Mouse (Mus musculus) forebrain, embryonic 16.5 days (tissue): ENCODE data around the gene Rundc1. TPM values are rescaled to one million over a fixed set of nuclear protein-coding genes. Genes with fewer than 3 reads are reported as not detected.

Source experiments
- ATAC-seq: fragments of 200-750 bp; cut with Nextera tagmentation; 2 replicates; pipeline ENCODE4 v1.8.0; 2017; ENCODE audit warnings: mild to moderate bottlenecking, moderate library complexity
- H3K27ac ChIP-seq: fragments of 300-500 bp; sonication (generic); 2 replicates; pipeline ENCODE4 v1.5.1; 2014; ENCODE audit warnings: low read length, control low read depth
- H3K27me3 ChIP-seq: fragments of 300-500 bp; sonication (generic); replicated peaks from 2 replicates; pipeline ENCODE4 v1.6.1; 2014; ENCODE audit warnings: low read length; ENCODE audit not compliant: control insufficient read depth, insufficient read depth
- H3K36me3 ChIP-seq: fragments of 300-500 bp; sonication (generic); 2 replicates; pipeline ENCODE4 v1.6.1; 2014; ENCODE audit not compliant: control insufficient read depth, insufficient read depth
- H3K4me1 ChIP-seq: fragments of 300-500 bp; sonication (generic); replicated peaks from 2 replicates; pipeline ENCODE4 v1.6.1; 2014; ENCODE audit warnings: low read length; ENCODE audit not compliant: control insufficient read depth, insufficient read depth
- H3K4me2 ChIP-seq: fragments of 300-500 bp; sonication (generic); 2 replicates; pipeline ENCODE4 v1.6.1; 2014; ENCODE audit warnings: mild to moderate bottlenecking, low read length, control low read depth
- H3K4me3 ChIP-seq: fragments of 300-500 bp; sonication (generic); replicated peaks from 2 replicates; pipeline ENCODE4 v1.5.1; 2014; ENCODE audit warnings: mild to moderate bottlenecking, low read length, control low read depth
- H3K9ac ChIP-seq: fragments of 300-500 bp; sonication (generic); replicated peaks from 2 replicates; pipeline ENCODE4 v1.6.1; 2014; ENCODE audit warnings: low read depth, low read length, control low read depth
- H3K9me3 ChIP-seq: fragments of 300-500 bp; sonication (generic); 2 replicates; pipeline ENCODE4 v1.6.1; 2016; ENCODE audit warnings: low read length; ENCODE audit not compliant: control insufficient read depth
- WGBS: fragments of 180-500 bp; shearing (Covaris S2); extraction: QIAGEN DNeasy Blood & Tissue Kit; methylation state at CpG from one replicate; pipeline ENCODE4 v1.1.7; 2014; 5-methylcytosine and 5-hydroxymethylcytosine counted together
- polyA plus RNA-seq: library from polyadenylated mRNA; unstranded; fragments of >200 nt; fragmentation: Nextera tagmentation; extraction: Ambion mirVana; gene quantifications from 2 replicates; pipeline ENCODE4 v1.2.1, GENCODE M21; 2015

Gene Rundc1
- polyA plus RNA-seq, 1 experiment from 2014 or later = 32.5 TPM

DNA sequence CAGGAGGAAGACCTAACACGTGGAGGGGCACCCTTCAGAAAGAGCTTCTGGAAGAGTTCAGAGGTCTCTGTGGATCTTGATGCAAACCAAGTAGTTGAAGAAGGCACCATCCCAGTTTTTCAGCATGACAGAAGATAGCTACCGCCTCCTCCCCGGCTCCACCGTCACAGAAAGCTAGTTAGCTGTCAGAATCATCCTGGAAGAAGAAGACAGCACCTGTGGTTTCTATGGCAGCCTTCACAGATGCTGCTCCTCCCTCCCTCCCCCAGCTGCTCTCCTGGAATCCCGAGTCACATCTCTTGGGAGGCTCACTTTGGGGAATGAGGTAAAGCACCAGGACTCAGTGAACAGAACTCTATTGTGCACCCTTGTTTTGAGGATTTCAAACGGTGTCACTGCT, 5.9 kb upstream of the Rundc1 start:
- WGBS = 55% methylated on average over 6 of the region's 6 CpGs
- H3K4me1 ChIP-seq = peaks cover 10% of the 10 kb centered on the region
- no peak overlapping the region for H3K27ac ChIP-seq
- no peaks in the 10 kb centered on the region for H3K27me3 ChIP-seq
- no peak for ATAC-seq
- H3K4me2 ChIP-seq = no peak overlapping the region
- no peak overlapping the region for H3K4me3 ChIP-seq
- H3K36me3 ChIP-seq = no peaks in the 10 kb centered on the region
- no peak overlapping the region for H3K9ac ChIP-seq
- no peaks in the 10 kb centered on the region for H3K9me3 ChIP-seq

DNA sequence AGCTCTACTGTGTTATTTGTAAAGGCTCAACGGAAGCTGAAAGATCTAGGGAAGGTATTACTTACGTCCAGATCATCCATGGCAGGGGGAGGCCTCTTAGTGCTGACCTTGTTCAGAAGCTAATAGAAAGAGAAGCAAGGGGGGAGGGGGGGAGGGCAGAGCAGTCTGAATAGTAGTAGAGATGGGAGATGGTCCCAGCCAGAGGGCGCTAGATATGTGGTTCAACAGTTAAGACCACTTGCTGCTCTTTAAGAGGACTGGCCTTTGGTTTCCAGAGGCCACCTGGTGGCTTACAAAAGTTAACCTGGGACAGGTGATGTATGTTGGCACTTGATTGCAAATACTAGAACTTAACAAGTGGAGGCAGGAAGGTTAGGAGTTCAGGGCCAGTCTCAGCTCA, 5.3 kb upstream of the Rundc1 start:
- no peak for ATAC-seq
- Histone ChIP-seq H3K36me3 (no peaks in the 10 kb centered on the region), H3K4me2 (no peak overlapping the region), H3K9me3 (no peaks in the 10 kb centered on the region), H3K27ac (no peak overlapping the region), H3K4me3 (no peak overlapping the region), H3K27me3 (no peaks in the 10 kb centered on the region), H3K9ac (no peak overlapping the region), H3K4me1 (peaks cover 16% of the 10 kb centered on the region)
- WGBS = 12% methylated on average over 3 of the region's 3 CpGs

DNA sequence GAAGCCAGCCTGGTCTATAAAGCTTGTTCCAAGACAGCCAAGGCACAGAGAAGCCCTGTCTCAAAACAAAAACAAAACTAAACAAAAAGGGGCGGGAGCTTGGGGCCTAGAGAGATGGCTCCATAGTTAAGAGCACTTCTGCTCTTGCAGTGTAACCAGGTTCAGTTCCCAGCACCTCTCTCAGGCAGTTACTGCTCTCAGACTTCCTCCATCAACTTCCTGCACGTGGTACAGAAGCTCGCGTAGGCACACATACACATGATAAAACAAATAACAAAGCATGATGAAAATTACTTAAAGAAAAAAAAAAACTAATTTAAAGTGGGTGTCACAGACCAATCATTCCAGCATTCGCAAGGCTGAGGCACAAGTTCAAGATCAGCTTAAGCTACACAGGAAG, 4.7 kb upstream of the Rundc1 start:
- Histone ChIP-seq H3K4me2 (no peak overlapping the region), H3K27me3 (no peaks in the 10 kb centered on the region), H3K4me3 (no peak overlapping the region), H3K4me1 (peaks cover 16% of the 10 kb centered on the region), H3K9ac (no peak overlapping the region), H3K9me3 (no peaks in the 10 kb centered on the region), H3K27ac (no peak overlapping the region), H3K36me3 (no peaks in the 10 kb centered on the region)
- ATAC-seq = no peak
- WGBS = 84% methylated on average over 5 of the region's 5 CpGs

DNA sequence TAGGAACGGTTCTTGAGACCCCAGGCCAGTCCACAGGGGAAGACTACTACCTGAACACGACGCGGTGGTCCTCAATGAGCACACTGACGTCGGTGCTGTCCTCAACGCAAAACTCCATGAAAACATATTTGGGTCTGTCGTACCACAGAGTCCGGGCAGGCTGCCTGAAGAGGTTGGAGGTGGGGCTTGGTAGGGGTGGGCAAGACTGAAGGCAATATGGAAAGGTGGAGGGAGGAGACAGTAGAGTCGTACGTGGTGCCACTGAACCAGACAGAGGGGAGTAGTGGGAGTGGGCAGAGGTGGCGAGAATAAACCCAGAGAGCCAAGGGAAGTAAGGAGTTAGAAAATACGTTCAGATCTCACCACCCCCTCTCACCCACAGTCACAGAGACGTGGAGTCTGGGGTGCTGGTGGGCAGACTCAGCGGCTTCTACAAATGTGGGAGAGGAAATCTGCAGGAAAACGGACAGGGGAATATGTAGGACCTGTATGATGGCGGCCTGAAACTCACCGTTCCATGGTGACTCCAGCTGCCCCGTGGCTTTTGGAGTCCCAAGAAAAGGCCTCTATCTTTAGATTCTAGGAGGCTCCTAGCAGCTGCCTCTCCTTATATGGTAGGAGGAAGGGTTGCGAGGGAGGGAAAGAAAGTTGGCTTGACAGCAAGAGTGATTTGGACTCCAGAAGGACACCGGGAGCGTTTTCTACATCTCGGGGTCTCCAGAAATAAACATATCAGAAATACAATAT, 607 bp upstream of the Rundc1 start, which contains the start of gene Gm27029:
TSS of gene Gm27029 (minus strand) at position 692 of the 747 bp plus-strand sequence.
- Histone ChIP-seq H3K9me3 (no peaks in the 10 kb centered on the region), H3K4me1 (peaks cover 25% of the 10 kb centered on the region), H3K36me3 (no peaks in the 10 kb centered on the region), H3K9ac (peak within 1 kb of the TSS; percentile 82), H3K4me2 (peak within 1 kb of the TSS; percentile 92), H3K27me3 (no peaks in the 10 kb centered on the region), H3K27ac (peak within 1 kb of the TSS; percentile 87), H3K4me3 (peak within 1 kb of the TSS; percentile 97)
- ATAC-seq = peak; percentile 50
- 5% methylated on average over 23 of the region's 23 CpGs for WGBS

DNA sequence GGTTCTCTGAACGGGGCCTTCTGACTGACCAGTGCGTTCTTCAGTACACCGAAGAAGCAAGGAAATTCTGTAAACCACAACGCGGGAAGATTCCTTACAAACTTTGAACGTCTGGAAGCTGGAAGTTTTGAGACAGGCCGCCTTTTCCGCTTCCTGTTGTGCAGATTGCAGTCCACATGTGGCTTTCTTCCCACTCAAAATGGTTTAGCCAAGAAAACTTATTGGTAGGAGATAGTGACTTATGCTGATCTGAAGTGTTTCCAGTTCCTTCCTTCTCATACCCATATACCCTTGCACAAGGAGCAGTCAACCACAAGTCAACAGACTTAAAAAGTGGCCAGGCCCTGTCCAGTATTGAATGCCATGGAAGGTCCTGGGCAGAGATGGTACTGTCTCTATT, 1.3 kb downstream of the Rundc1 start:
- H3K4me2 ChIP-seq = peak overlapping the region; percentile 92
- H3K4me3 ChIP-seq = peak overlapping the region; percentile 97
- H3K27me3 ChIP-seq = no peaks in the 10 kb centered on the region
- H3K4me1 ChIP-seq = peaks cover 25% of the 10 kb centered on the region
- no peak overlapping the region; the same call in 1 of the 2 replicates for H3K9ac ChIP-seq
- H3K27ac ChIP-seq = no peak overlapping the region
- H3K36me3 ChIP-seq = peaks cover 8% of the 10 kb centered on the region
- H3K9me3 ChIP-seq = no peaks in the 10 kb centered on the region
- WGBS = 63% methylated on average over 8 of the region's 8 CpGs
- ATAC-seq = no peak

DNA sequence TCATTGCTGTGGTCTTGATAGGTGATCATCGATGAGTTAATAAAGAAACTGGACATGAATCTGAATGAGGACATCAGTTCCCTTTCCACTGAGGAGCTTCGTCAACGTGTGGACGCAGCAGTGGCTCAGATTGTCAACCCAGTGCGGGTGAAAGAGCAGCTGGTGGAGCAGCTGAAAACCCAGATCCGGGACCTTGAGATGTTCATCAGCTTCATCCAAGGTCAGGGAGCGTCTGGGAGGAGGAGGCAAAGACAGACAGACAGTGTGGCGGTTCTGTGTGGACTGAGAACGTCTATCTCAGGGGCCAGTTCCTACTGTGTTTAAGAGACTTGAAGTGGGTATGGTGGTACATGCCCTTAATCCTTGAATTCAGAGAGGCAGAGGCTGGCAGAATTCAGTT, 6.4 kb downstream of the Rundc1 start:
- H3K4me1 ChIP-seq = peaks cover 8% of the 10 kb centered on the region
- ATAC-seq = no peak
- H3K27ac ChIP-seq = no peak overlapping the region
- H3K9ac ChIP-seq = no peak overlapping the region
- no peaks in the 10 kb centered on the region for H3K9me3 ChIP-seq
- 92% methylated on average over 9 of the region's 9 CpGs for WGBS
- no peak overlapping the region for H3K4me2 ChIP-seq
- H3K27me3 ChIP-seq = no peaks in the 10 kb centered on the region
- H3K4me3 ChIP-seq = no peak overlapping the region
- H3K36me3 ChIP-seq = peaks cover 20% of the 10 kb centered on the region

DNA sequence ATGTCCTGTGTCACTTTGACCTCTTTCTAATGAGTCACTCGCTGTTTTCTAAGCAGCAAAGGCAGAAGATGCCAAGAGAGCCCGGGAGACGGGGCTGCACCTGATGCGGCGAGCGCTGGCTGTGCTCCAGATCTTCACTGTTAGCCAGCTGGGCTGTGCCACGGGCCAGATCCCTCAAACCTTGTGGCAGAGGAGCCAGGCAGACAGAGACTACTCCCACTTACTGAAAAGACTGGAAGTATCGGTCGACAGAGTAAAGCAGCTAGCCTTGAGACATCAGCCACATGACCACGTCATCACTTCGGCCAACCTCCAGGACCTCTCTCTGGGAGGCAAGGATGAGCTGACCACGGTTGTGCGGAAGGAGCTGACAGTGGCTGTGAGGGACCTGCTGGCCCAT, 8.5 kb downstream of the Rundc1 start:
- Histone ChIP-seq H3K27me3 (no peaks in the 10 kb centered on the region), H3K9me3 (no peaks in the 10 kb centered on the region), H3K9ac (no peak overlapping the region), H3K36me3 (peaks cover 20% of the 10 kb centered on the region), H3K4me2 (no peak overlapping the region), H3K27ac (no peak overlapping the region), H3K4me1 (no peaks in the 10 kb centered on the region), H3K4me3 (no peak overlapping the region)
- 71% methylated on average over 13 of the region's 13 CpGs for WGBS
- ATAC-seq = no peak

DNA sequence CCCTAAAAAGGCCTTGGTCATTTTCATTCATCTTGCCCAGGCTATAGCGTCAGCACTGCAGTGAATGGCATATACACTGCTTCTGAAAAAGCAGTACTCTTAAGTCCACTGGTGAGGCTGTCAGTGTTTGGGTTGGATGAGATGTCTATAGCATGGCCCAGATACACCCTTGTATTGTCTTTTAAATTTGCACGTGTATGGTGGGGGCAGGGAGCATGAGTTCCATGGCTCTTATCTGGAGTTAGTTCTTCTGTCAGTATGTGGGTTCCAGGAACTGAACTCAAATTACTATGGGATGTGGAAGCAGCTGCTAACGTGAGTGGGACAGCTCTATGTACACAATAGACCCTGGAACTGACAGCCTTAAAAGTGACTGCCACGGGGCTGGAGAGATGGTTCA, 10.9 kb downstream of the Rundc1 start:
- Histone ChIP-seq H3K9ac (no peak overlapping the region), H3K9me3 (no peaks in the 10 kb centered on the region), H3K4me3 (no peak overlapping the region), H3K4me2 (no peak overlapping the region), H3K4me1 (no peaks in the 10 kb centered on the region), H3K36me3 (peaks cover 14% of the 10 kb centered on the region; the same call in 1 of the 2 replicates), H3K27ac (no peak overlapping the region), H3K27me3 (no peaks in the 10 kb centered on the region)
- no peak for ATAC-seq
- WGBS = 87% methylated on average over 4 of the region's 4 CpGs

DNA sequence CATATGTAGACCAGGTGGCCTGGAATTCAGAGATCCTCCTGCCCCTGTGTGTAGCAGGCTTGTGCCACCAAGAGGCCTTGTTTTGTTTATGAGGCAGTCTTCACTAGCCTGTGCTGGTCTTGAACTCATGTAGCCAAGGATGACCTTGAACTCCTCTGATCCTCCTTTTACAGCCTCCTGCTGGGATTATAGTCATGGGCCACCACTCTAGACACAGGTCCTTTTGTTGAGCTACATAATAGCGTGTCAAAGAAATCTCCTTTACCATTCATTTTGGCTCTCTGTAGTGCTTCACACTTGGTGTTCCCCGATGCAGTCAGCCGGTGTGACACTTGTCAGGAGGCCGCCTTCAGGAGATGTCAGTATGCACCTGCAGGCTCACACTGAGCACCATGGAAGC, 12.0 kb downstream of the Rundc1 start:
- Histone ChIP-seq H3K27ac (no peak overlapping the region), H3K4me3 (no peak overlapping the region), H3K36me3 (0 out of 2 replicates have a peak, but pooled peaks cover 6% of the 10 kb centered on the region), H3K4me2 (no peak overlapping the region), H3K9ac (no peak overlapping the region), H3K27me3 (no peaks in the 10 kb centered on the region), H3K9me3 (no peaks in the 10 kb centered on the region), H3K4me1 (no peaks in the 10 kb centered on the region)
- WGBS = 50% methylated on average over 4 of the region's 4 CpGs
- ATAC-seq = no peak
